Comparison of ENCODE assay signal across 22 mouse cellular contexts in the genomic region with DNA sequence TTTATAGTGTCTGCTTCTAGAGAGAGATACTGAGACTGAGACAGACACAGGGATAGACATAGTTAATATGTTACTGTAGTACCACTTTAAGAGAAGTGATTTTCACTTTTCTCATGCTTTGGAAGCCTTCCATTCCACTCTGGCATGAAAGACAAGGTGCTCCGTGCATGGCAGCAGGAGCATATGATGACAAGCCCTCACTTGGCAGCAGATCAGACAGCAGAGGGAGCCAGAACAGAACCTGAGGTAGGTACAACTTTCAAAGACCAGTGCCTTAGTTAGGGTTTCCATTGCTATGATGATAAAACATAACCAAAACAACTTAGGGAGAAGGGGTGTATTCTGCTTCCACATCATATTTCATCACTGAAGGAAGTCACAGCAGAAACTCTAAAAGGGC. TPM values are rescaled to one million over a fixed set of nuclear protein-coding genes. Genes with fewer than 3 reads are reported as not detected.
DNase-seq lines count a peak whose midpoint lies in the region; ATAC-seq and TF ChIP-seq lines count a peak whose summit lies in the region.
"Had no signal": no experiment of that assay in that cellular context is flagged by ENCODE, and none has a peak within 500 bp of the region (broad histone marks: within the 10 kb centered on the region; RNA-seq: fewer than 3 reads in every experiment).

No protein-coding gene starts in this region.

- H3K9ac ChIP-seq in hindbrain, postnatal 0 days (replicated peaks; ENCODE audit: low read length) = no peak overlapping the region
- H3K9ac ChIP-seq in hindbrain, embryonic 14.5 days = no peak overlapping the region
- H3K9ac ChIP-seq: hindbrain, embryonic 15.5 days; limb, embryonic 13.5 days; lung, embryonic 15.5 days had no signal

- WGBS in hindbrain, postnatal 0 days = 50% methylated on average over 1 of the region's 1 CpGs
- 61% methylated on average over 1 of the region's 1 CpGs for WGBS in hindbrain, embryonic 14.5 days
- WGBS in cerebellum, adult 2 months = 14% methylated on average over 1 of the region's 1 CpGs

- no peak overlapping the region for H3K27ac ChIP-seq in hindbrain, postnatal 0 days
- no peak overlapping the region for H3K27ac ChIP-seq in hindbrain, embryonic 14.5 days
- no peak overlapping the region for H3K27ac ChIP-seq in cerebellum, adult 2 months (ENCODE audit: insufficient read depth, low read length)
- H3K27ac ChIP-seq: heart, adult 2 months; hindbrain, embryonic 15.5 days; limb, embryonic 13.5 days; lung, embryonic 15.5 days had no signal

- DNase-seq in hindbrain, postnatal 0 days (ENCODE audit: low spot score) = peak; percentile 22
- DNase-seq in hindbrain, embryonic 14.5 days (ENCODE audit: low spot score) = no peak
- DNase-seq in ES-CJ7 (ENCODE audit: low read depth, low spot score) = peak; percentile 17
- peak; percentile 23 to 63 for DNase-seq in cerebellum, adult 2 months
- peak; percentile 82 for DNase-seq in kidney, adult 9 months
- DNase-seq in layer of hippocampus, adult 8-10 months (ENCODE audit: low spot score in 2 of 2) = no peak
- DNase-seq in spleen, postnatal 10 days (ENCODE audit: low spot score in 2 of 2) = no peak
- DNase-seq in thymus, postnatal 4 days = no peak
- DNase-seq: adrenal gland, postnatal 14 days; gastrocnemius, postnatal 10 days; heart, adult 2 months; midbrain, embryonic 14.5 days; right cerebral cortex, postnatal 25 days; thymus, adult 18-20 months had no signal

- ATAC-seq in hindbrain, postnatal 0 days = no peak
- no peak for ATAC-seq in hindbrain, embryonic 14.5 days (ENCODE audit: low FRiP score)

- no peaks in the 10 kb centered on the region for H3K4me1 ChIP-seq in hindbrain, postnatal 0 days (ENCODE audit: insufficient read depth, low read length)
- H3K4me1 ChIP-seq in hindbrain, embryonic 14.5 days (replicated peaks; ENCODE audit: control insufficient read depth, insufficient read depth, low read length) = no peaks in the 10 kb centered on the region
- no peaks in the 10 kb centered on the region for H3K4me1 ChIP-seq in cerebellum, adult 2 months (ENCODE audit: control insufficient read depth, insufficient read depth, low read length)
- H3K4me1 ChIP-seq: hindbrain, embryonic 15.5 days; limb, embryonic 13.5 days; lung, embryonic 15.5 days had no signal

- H3K36me3 ChIP-seq in hindbrain, postnatal 0 days (ENCODE audit: insufficient read depth, low read length) = no peaks in the 10 kb centered on the region
- no peaks in the 10 kb centered on the region for H3K36me3 ChIP-seq in hindbrain, embryonic 14.5 days (replicated peaks; ENCODE audit: control insufficient read depth, insufficient read depth)
- H3K36me3 ChIP-seq: G1E; hindbrain, embryonic 15.5 days; limb, embryonic 13.5 days; lung, embryonic 15.5 days had no signal

- no peak for TF ChIP-seq POLR2A in cerebellum, adult 2 months (IDR thresholded peaks at IDR 0.05; ENCODE audit: borderline replicate concordance, insufficient read depth, low read length)

- H3K9me3 ChIP-seq in hindbrain, postnatal 0 days (ENCODE audit: low read length) = no peaks in the 10 kb centered on the region
- no peaks in the 10 kb centered on the region for H3K9me3 ChIP-seq in hindbrain, embryonic 14.5 days (ENCODE audit: control insufficient read depth, low read length)
- H3K9me3 ChIP-seq: G1E; hindbrain, embryonic 15.5 days; limb, embryonic 13.5 days; lung, embryonic 15.5 days had no signal

- no peak overlapping the region for H3K4me3 ChIP-seq in hindbrain, postnatal 0 days (ENCODE audit: low read length)
- no peak overlapping the region for H3K4me3 ChIP-seq in hindbrain, embryonic 14.5 days (replicated peaks; ENCODE audit: low read length)
- H3K4me3 ChIP-seq in cerebellum, adult 2 months (replicated peaks; ENCODE audit: insufficient read depth, low read depth, low read length) = no peak overlapping the region
- H3K4me3 ChIP-seq: heart, adult 2 months; hindbrain, embryonic 15.5 days; limb, embryonic 13.5 days; lung, embryonic 15.5 days had no signal

- H3K27me3 ChIP-seq in hindbrain, postnatal 0 days (ENCODE audit: insufficient read depth, low read length) = no peaks in the 10 kb centered on the region
- H3K27me3 ChIP-seq in hindbrain, embryonic 14.5 days (ENCODE audit: control insufficient read depth, insufficient read depth, low read length) = no peaks in the 10 kb centered on the region
- no peaks in the 10 kb centered on the region for H3K27me3 ChIP-seq in cerebellum, adult 2 months (ENCODE audit: control insufficient read depth, insufficient read depth, low read length)
- H3K27me3 ChIP-seq: hindbrain, embryonic 15.5 days; limb, embryonic 13.5 days; lung, embryonic 15.5 days had no signal

- no peak overlapping the region for H3K4me2 ChIP-seq in hindbrain, postnatal 0 days (ENCODE audit: low read depth, low read length)
- H3K4me2 ChIP-seq in hindbrain, embryonic 14.5 days (replicated peaks) = no peak overlapping the region
- H3K4me2 ChIP-seq: hindbrain, embryonic 15.5 days; limb, embryonic 13.5 days; lung, embryonic 15.5 days had no signal

- no peak for TF ChIP-seq CTCF in hindbrain, postnatal 0 days (IDR thresholded peaks at IDR 0.05; ENCODE audit: low read depth)
- TF ChIP-seq CTCF in cerebellum, adult 2 months (IDR thresholded peaks at IDR 0.05; ENCODE audit: borderline replicate concordance, insufficient read depth, low read depth, low read length) = no peak

RNA-seq across cellular contexts. Expression of gene Ces2h, which starts 22.4 kb away (rescaled TPM):
- total RNA-seq in hindbrain, postnatal 0 days (2014; rRNA removed) = not detected in 2 replicates
- polyA plus RNA-seq in hindbrain, postnatal 0 days (2015; fragmentation: Nextera tagmentation; extraction: Ambion mirVana) = not detected in 2 replicates
- not detected in 2 replicates for polyA plus RNA-seq in hindbrain, embryonic 14.5 days (2014; fragmentation: Nextera tagmentation; extraction: Ambion mirVana)
- polyA plus RNA-seq in cerebellum, adult 2 months (2012; rRNA removed) = not detected in 2 replicates
- total RNA-seq in layer of hippocampus, adult 8-10 months (2022) = not detected
- total RNA-seq: G1E; gastrocnemius, postnatal 10 days; heart, adult 2 months; left cerebral cortex, adult 8-10 months had no signal
- polyA plus RNA-seq: C2C12; G1E; heart, adult 2 months; heart, postnatal 0 days; hindbrain, embryonic 15.5 days; limb, embryonic 13.5 days; lung, embryonic 15.5 days; midbrain, embryonic 14.5 days; neural tube, embryonic 11.5 days had no signal

RNA-seq across cellular contexts. Expression of gene Ces3a, which starts 25.3 kb away (rescaled TPM):
- not detected in 2 replicates for total RNA-seq in hindbrain, postnatal 0 days (2014; rRNA removed)
- not detected in 2 replicates for polyA plus RNA-seq in hindbrain, postnatal 0 days (2015; fragmentation: Nextera tagmentation; extraction: Ambion mirVana)
- polyA plus RNA-seq in hindbrain, embryonic 14.5 days (2014; fragmentation: Nextera tagmentation; extraction: Ambion mirVana) = not detected in 2 replicates
- not detected in 2 replicates for polyA plus RNA-seq in cerebellum, adult 2 months (2012; rRNA removed)
- total RNA-seq in layer of hippocampus, adult 8-10 months (2022) = not detected
- total RNA-seq: G1E; gastrocnemius, postnatal 10 days; heart, adult 2 months; left cerebral cortex, adult 8-10 months had no signal
- polyA plus RNA-seq: C2C12; G1E; heart, adult 2 months; heart, postnatal 0 days; hindbrain, embryonic 15.5 days; limb, embryonic 13.5 days; lung, embryonic 15.5 days; midbrain, embryonic 14.5 days; neural tube, embryonic 11.5 days had no signal

Comparison
In these comparisons a context has a peak if more than half of its experiments do, and no peak if none do; other contexts are left out.
1. DNase-seq: peak in hindbrain, postnatal 0 days (single experiment), ES-CJ7 (single experiment), cerebellum, adult 2 months (2 of 2) and kidney, adult 9 months (single experiment); none in hindbrain, embryonic 14.5 days (single experiment), layer of hippocampus, adult 8-10 months (0 of 2), spleen, postnatal 10 days (0 of 2) and thymus, postnatal 4 days (single experiment).